Mouse (Mus musculus) kidney, embryonic 15.5 days (tissue): ENCODE data around the gene Mgat5. TPM values are rescaled to one million over a fixed set of nuclear protein-coding genes. Genes with fewer than 3 reads are reported as not detected.

ENCODE experiments used
- ATAC-seq: fragments of 200-750 bp; cut with Nextera tagmentation; replicated peaks from 2 replicates; pipeline ENCODE4 v1.8.0; 2017; ENCODE audit warnings: moderate TSS enrichment; ENCODE audit not compliant: low FRiP score
- H3K27ac ChIP-seq: fragments of 300-500 bp; sonication (generic); 2 replicates; pipeline ENCODE4 v1.5.1; 2015; ENCODE audit warnings: mild to moderate bottlenecking, inconsistent platforms
- H3K27me3 ChIP-seq: fragments of 300-500 bp; sonication (generic); 2 replicates; pipeline ENCODE4 v1.6.1; 2015; ENCODE audit warnings: inconsistent platforms
- H3K36me3 ChIP-seq: fragments of 300-500 bp; sonication (generic); 2 replicates; pipeline ENCODE4 v1.6.1; 2015; ENCODE audit warnings: inconsistent platforms
- H3K4me1 ChIP-seq: fragments of 300-500 bp; sonication (generic); 2 replicates; pipeline ENCODE4 v1.6.1; 2015; ENCODE audit warnings: inconsistent platforms
- H3K4me2 ChIP-seq: fragments of 300-500 bp; sonication (generic); 2 replicates; pipeline ENCODE4 v1.6.1; 2015; ENCODE audit warnings: moderate library complexity, mild to moderate bottlenecking, inconsistent platforms
- H3K4me3 ChIP-seq: fragments of 300-500 bp; sonication (generic); replicated peaks from 2 replicates; pipeline ENCODE4 v1.5.1; 2015; ENCODE audit warnings: mild to moderate bottlenecking, inconsistent platforms
- H3K9ac ChIP-seq: fragments of 300-500 bp; sonication (generic); 2 replicates; pipeline ENCODE4 v1.6.1; 2015; ENCODE audit warnings: mild to moderate bottlenecking, inconsistent platforms
- H3K9me3 ChIP-seq: fragments of 300-500 bp; sonication (generic); replicated peaks from 2 replicates; pipeline ENCODE4 v1.6.1; 2016; ENCODE audit warnings: inconsistent platforms
- WGBS: fragments of 180-500 bp; shearing (Covaris S2); methylation state at CpG from one replicate; pipeline ENCODE4 v1.1.7; 2015; ENCODE audit warnings: mixed read lengths; 5-methylcytosine and 5-hydroxymethylcytosine counted together
- polyA plus RNA-seq: library from polyadenylated mRNA; unstranded; fragments of >200 nt; fragmentation: Nextera tagmentation; extraction: Ambion mirVana; gene quantifications from 2 replicates; pipeline ENCODE4 v1.2.1, GENCODE M21; 2015

Mgat5 gene
- polyA plus RNA-seq, 1 experiment from 2014 or later: 8.6 TPM

DNA sequence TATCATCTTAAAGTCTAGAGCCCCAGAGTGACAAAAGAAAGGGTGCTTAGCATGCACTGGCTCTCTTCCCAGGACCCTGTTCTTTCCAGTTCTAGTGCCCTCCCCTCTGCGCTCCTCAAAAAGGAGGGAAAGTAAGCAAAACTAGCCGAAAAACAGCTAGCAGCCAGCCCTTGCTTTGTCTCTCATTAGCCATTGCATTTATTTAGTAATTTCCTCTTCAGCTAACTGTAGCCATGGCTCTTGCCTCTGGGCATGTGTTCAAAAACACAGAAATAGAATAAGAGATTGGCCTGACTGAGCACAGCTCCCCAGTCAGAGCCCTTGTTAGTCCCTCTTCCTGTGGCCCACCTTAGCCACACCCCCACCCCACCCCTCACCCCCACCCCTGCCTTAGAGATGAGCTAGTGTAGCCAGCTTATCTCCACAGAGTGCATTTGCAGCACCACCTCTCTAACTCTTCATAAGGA, 204.2 kb downstream of the Mgat5 start:
- ATAC-seq: peak; percentile 65
- H3K4me3 ChIP-seq: no peak overlapping the region

DNA sequence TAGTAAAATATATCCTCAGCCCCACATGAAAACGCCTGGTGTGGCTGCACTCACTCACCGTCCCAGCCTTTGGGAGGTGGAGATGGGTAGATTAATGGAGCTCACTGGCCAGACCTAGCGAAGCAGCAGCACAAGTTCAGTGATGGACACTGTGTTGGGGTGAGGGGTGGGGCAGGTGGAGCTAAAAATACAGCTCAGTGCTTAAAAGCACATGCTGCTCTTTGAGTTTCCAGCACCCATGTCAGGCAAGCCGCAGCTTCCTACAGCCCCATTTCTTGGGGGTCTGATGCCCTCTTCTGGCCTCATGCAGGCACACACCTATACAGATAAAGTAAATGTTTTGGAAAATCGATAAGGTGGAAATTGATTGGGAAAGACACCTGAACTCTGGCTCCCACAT, 204.7 kb downstream of the Mgat5 start:
- Histone ChIP-seq H3K4me3 (no peak overlapping the region), H3K36me3 (peaks cover 20% of the 10 kb centered on the region), H3K27ac (peak overlapping the region; percentile 41; the same call in 1 of the 2 replicates), H3K4me1 (peaks cover 9% of the 10 kb centered on the region), H3K27me3 (no peaks in the 10 kb centered on the region), H3K9ac (no peak overlapping the region), H3K4me2 (no peak overlapping the region), H3K9me3 (no peaks in the 10 kb centered on the region)
- ATAC-seq: peak; percentile 59
- 37% methylated on average over 5 of the region's 5 CpGs for WGBS

More for the DNA sequence above, 204.2 kb downstream of the Mgat5 start:
- Histone ChIP-seq H3K27me3 (no peaks in the 10 kb centered on the region), H3K27ac (peak overlapping the region; percentile 41; the same call in 1 of the 2 replicates), H3K36me3 (peaks cover 15% of the 10 kb centered on the region), H3K9ac (no peak overlapping the region), H3K4me2 (no peak overlapping the region), H3K4me1 (peaks cover 9% of the 10 kb centered on the region), H3K9me3 (no peaks in the 10 kb centered on the region)
- 70% methylated on average over 2 of the region's 2 CpGs for WGBS

DNA sequence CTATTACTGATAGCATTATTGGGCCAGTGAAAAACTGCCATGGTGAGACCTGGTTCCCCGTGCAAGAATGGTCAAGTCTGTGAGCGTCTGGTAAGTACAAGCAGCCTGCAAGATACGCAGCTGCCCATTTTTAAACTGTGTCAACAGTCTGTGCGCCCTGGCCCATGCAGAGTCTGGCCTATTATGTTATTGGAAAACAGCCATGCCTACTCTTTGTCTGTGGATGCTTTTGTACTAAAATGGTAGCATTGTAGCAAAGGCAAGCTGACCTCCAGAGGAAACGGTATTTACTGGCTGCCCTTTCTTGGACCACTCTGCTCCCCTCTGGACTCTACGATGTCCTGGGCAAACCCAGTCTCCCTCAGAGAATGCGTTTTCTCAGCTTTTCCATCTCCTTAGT, 209.7 kb downstream of the Mgat5 start:
- ATAC-seq: no peak
- Histone ChIP-seq H3K27ac (no peak overlapping the region), H3K9me3 (no peaks in the 10 kb centered on the region), H3K4me3 (no peak overlapping the region), H3K36me3 (peaks cover 51% of the 10 kb centered on the region), H3K4me1 (peaks cover under 1% of the 10 kb centered on the region), H3K9ac (no peak overlapping the region), H3K4me2 (no peak overlapping the region), H3K27me3 (no peaks in the 10 kb centered on the region)
- 90% methylated on average over 7 of the region's 7 CpGs for WGBS

DNA sequence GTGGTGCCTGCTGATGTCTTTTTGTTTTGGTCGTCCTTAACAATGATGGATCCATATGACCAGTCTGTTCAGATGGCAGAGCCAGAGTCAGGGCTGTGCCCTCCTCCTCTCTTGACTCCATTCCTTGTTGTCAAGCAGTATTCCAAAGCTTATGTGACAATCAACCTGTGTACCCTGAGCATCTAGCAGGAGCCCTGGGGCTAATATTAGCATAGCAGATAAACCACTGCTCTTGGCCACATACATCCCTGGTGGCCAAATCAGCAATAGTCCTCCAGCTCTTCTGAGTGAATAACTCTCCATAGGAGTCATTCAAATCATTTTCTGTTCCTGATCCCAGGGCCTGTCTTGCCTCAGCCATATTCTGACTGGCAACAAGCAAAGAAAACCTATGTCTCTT, 211.1 kb downstream of the Mgat5 start:
- Histone ChIP-seq H3K9me3 (no peaks in the 10 kb centered on the region), H3K27me3 (no peaks in the 10 kb centered on the region), H3K4me1 (no peaks in the 10 kb centered on the region), H3K36me3 (peaks cover 51% of the 10 kb centered on the region), H3K4me3 (no peak overlapping the region), H3K9ac (no peak overlapping the region), H3K27ac (no peak overlapping the region), H3K4me2 (no peak overlapping the region)
- WGBS: 84% methylated on average over 1 of the region's 1 CpGs
- ATAC-seq: no peak

DNA sequence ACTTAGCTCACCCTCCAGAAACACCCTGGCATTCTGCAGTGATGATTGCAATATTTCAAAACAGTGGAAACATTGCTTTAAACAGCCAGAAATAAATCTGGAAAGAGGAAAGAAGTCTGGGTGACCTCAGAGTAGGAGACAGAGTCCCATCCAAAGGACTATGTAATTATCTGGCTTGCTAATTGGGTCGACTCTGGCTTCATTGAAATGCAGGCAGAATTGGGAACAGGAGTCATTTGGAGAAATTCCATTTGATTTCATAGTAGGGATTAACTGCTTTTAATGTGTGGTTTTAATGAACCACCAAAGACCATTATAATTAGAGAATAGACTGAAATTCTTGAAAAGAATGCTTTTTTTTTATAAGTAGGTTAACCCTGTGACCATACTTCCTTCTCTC, 212.2 kb downstream of the Mgat5 start:
- ATAC-seq: no peak
- Histone ChIP-seq H3K9ac (no peak overlapping the region), H3K4me3 (no peak overlapping the region), H3K27ac (no peak overlapping the region), H3K4me1 (no peaks in the 10 kb centered on the region), H3K9me3 (no peaks in the 10 kb centered on the region), H3K4me2 (no peak overlapping the region), H3K36me3 (peaks cover 51% of the 10 kb centered on the region), H3K27me3 (no peaks in the 10 kb centered on the region)
- 87% methylated on average over 1 of the region's 1 CpGs for WGBS

DNA sequence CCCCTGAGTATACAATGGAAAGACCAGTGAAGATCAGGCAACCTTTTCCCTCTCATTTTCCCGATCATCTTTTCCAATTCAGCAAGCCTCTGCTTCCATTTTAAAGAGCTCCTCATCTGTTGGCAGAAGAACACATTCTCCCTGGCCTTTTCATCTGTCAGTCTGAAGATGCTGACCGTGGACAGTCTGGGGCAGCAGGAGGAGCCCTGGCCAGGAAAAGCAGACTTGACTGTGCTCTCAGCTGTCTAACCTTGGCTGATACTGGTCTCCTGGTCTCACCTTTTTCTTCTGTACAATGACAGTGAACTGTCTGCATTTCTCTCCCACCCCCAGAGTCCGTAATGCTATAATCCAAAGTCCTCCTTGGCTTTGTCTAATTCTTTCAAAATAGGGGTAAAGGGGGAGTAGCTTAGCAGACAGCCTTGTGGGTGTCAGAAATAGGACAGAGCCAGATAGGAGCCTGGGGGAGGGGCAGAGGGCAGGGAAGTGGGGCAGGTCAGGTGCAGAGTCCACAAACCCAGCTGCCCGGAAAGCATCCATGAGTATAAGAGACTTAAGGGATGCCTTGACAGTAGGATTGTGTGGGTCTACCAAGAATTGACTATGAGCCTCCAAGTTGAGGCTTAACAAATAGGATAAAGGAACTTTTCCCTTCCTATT, 214.2 kb downstream of the Mgat5 start:
- no peak for ATAC-seq
- Histone ChIP-seq H3K4me2 (no peak overlapping the region), H3K4me1 (no peaks in the 10 kb centered on the region), H3K27me3 (no peaks in the 10 kb centered on the region), H3K9me3 (no peaks in the 10 kb centered on the region), H3K9ac (no peak overlapping the region), H3K4me3 (no peak overlapping the region), H3K27ac (no peak overlapping the region), H3K36me3 (peaks cover 36% of the 10 kb centered on the region)
- WGBS: 72% methylated on average over 4 of the region's 4 CpGs

DNA sequence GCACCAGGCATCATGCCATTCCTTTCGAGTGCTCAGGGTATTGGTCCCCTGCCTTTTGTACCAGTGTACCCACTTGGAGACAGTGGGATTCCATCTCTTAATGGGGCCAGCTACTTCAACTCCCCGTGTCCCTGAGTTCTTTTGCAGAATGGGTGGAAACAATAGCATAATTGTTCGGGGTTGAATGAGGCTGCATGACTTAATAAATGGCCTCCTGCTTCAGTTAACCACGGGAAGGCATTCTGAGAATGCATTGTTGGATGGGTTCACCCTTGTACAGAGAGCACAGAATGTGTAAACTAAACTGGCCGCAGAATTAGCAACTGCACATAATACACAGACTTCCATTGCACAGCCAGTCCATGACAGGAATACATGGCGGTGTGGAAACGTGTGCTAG, 214.8 kb downstream of the Mgat5 start:
- H3K4me2 ChIP-seq: no peak overlapping the region
- H3K36me3 ChIP-seq: peaks cover 31% of the 10 kb centered on the region
- no peak for ATAC-seq
- H3K4me3 ChIP-seq: no peak overlapping the region
- no peaks in the 10 kb centered on the region for H3K9me3 ChIP-seq
- no peak overlapping the region for H3K9ac ChIP-seq
- H3K27ac ChIP-seq: no peak overlapping the region
- no peaks in the 10 kb centered on the region for H3K4me1 ChIP-seq
- no peaks in the 10 kb centered on the region for H3K27me3 ChIP-seq
- 76% methylated on average over 7 of the region's 7 CpGs for WGBS

DNA sequence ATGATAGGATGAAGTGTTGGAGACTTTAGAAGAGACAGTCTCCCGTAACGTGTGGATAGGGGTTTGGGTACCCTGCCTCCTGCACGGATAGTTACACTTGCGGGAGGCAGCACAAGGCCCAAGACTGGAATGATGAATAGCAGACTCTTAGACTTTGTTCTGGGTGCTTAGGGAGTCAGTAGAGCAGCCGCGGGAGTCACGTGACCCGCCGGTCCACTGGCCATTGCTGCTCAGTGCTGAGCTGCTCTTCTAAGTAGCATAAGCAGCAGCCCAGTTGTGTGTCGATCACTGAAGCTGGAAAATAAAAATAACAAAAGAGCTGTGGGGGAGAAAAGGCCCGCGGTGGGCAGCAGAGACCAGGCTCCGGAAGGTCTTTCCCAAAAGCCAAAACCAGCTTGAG, 215.6 kb downstream of the Mgat5 start:
- Histone ChIP-seq H3K4me3 (no peak overlapping the region), H3K4me1 (no peaks in the 10 kb centered on the region; the same call in 1 of the 2 replicates), H3K9me3 (no peaks in the 10 kb centered on the region), H3K36me3 (peaks cover 23% of the 10 kb centered on the region), H3K9ac (no peak overlapping the region), H3K4me2 (no peak overlapping the region), H3K27me3 (no peaks in the 10 kb centered on the region), H3K27ac (no peak overlapping the region)
- WGBS: 43% methylated on average over 13 of the region's 13 CpGs
- ATAC-seq: peak; percentile 83

DNA sequence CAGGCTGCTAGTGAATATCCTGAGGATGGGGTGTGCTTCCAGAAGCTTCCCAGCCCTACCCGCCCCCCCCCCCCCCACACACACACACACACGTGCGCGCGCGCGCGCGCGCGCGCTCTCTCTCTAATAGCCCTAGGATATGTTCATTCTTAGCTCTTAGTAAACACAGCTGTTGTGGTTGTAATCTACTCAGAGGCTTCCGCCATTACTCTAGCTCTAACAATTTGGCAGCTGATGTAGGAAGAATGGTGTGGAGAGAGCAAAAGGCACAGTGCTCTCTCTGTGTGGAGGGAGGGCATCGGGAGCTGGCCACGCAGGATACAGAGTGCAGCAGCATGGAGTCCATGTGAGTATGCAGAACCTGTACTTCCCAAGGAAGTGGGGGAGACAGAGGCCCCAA, 216.0 kb downstream of the Mgat5 start:
- no peak overlapping the region for H3K27ac ChIP-seq
- H3K9me3 ChIP-seq: no peaks in the 10 kb centered on the region
- H3K9ac ChIP-seq: no peak overlapping the region
- H3K27me3 ChIP-seq: no peaks in the 10 kb centered on the region
- no peak overlapping the region for H3K4me2 ChIP-seq
- 71% methylated on average over 15 of the region's 15 CpGs for WGBS
- no peak for ATAC-seq
- no peak overlapping the region for H3K4me3 ChIP-seq
- peaks cover 18% of the 10 kb centered on the region for H3K36me3 ChIP-seq
- no peaks in the 10 kb centered on the region; the same call in 1 of the 2 replicates for H3K4me1 ChIP-seq

DNA sequence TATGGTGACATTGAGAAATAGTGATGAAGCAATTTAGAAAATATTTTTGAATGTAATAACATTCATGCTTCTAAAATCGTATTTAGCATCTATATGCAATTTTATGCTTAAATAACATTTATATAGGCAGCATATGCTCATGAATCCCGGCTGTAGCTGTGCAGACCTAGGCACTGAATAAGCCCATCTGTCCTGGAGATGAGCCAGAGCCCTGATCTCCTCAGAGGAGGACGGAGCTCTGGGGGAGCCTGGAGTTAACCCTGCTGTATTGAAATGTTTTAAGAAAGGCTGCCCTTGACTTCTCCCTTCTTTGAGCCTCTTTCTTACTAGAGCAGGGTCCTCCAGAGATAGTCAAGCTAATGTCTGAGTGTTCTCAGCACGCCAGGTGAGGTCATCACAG, 217.8 kb downstream of the Mgat5 start:
- H3K4me3 ChIP-seq: no peak overlapping the region
- no peaks in the 10 kb centered on the region; the same call in 1 of the 2 replicates for H3K4me1 ChIP-seq
- H3K4me2 ChIP-seq: no peak overlapping the region
- no peaks in the 10 kb centered on the region for H3K27me3 ChIP-seq
- H3K36me3 ChIP-seq: peaks cover 3% of the 10 kb centered on the region; the same call in 1 of the 2 replicates
- no peak for ATAC-seq
- H3K9me3 ChIP-seq: no peaks in the 10 kb centered on the region
- no peak overlapping the region for H3K27ac ChIP-seq
- WGBS: 86% methylated on average over 4 of the region's 4 CpGs
- no peak overlapping the region for H3K9ac ChIP-seq

DNA sequence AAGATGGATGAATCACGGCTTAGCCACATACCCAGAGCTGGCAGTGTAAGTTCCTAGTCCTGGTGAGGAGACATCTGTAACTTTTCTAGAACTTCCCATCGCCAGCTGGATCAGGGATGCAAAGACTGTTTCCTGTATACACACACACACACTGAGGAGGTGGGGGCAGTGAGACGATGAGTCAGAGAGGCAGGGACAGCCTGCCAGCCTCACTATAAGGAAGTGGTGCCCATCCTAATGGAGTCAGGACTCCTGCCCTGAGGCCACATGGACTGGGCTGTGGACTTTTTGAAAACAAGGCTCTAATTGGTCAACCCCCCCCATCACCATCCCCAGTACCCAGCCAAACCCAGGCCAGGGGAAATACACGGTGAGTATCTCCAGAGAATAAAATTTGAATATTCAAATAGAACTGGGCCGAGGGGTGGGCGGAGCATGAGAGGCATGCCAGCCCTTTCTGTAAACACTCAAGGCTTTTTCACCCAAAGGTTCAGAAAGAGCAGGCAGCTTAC, 220.3 kb downstream of the Mgat5 start:
- Histone ChIP-seq H3K27me3 (no peaks in the 10 kb centered on the region), H3K4me1 (no peaks in the 10 kb centered on the region; the same call in 1 of the 2 replicates), H3K4me2 (no peak overlapping the region), H3K27ac (no peak overlapping the region), H3K4me3 (no peak overlapping the region), H3K9ac (no peak overlapping the region), H3K36me3 (no peaks in the 10 kb centered on the region), H3K9me3 (no peaks in the 10 kb centered on the region)
- peak; percentile 79 for ATAC-seq
- 55% methylated on average over 6 of the region's 6 CpGs for WGBS

DNA sequence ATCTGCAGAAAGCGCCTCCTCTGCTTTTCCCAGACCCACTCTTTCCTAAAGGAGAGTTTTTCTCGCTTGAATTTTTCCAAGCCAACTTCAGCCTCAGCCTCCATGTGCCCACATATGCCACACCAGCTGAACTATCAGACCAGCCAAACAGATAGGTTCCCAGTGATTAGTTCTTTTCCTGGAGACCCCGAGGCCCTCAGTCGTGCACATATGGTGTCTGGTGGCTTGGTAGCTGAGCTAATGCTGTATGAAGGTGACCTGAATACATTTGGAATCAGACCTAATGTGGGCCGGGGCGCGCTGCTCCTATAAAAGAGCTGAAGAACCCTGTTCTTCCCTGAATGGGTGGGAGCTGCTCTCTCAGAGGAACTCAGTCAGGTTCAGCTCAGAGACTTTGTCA, 225.5 kb downstream of the Mgat5 start:
- Histone ChIP-seq H3K27ac (no peak overlapping the region), H3K27me3 (no peaks in the 10 kb centered on the region), H3K4me2 (no peak overlapping the region), H3K4me1 (peaks cover 13% of the 10 kb centered on the region), H3K9ac (no peak overlapping the region), H3K4me3 (no peak overlapping the region), H3K9me3 (no peaks in the 10 kb centered on the region), H3K36me3 (no peaks in the 10 kb centered on the region)
- WGBS: 89% methylated on average over 7 of the region's 7 CpGs
- ATAC-seq: no peak

DNA sequence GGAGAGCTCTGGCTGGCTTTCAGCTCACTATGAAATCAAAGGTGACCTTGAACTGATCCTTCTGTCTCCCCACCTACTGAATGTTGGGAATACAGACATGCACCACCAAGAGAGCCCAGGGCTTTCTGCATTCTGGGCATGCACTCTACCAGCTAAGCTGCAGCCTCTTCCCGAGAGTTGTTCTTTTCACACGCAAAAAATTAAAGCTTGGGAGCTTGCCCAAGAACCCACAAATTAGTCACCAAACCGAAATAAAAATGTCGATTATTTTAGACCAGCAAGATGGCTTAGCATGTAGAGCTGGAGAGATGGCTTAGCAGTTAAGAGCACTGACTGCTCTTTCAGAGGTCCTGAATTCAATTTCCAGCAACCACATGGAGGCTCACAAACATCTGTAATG, 230.0 kb downstream of the Mgat5 start:
- Histone ChIP-seq H3K4me1 (peaks cover 28% of the 10 kb centered on the region), H3K27ac (no peak overlapping the region), H3K4me3 (no peak overlapping the region), H3K4me2 (no peak overlapping the region), H3K9ac (no peak overlapping the region), H3K36me3 (no peaks in the 10 kb centered on the region), H3K9me3 (no peaks in the 10 kb centered on the region), H3K27me3 (no peaks in the 10 kb centered on the region)
- WGBS: 73% methylated on average over 4 of the region's 4 CpGs
- ATAC-seq: no peak
